Mouse (Mus musculus) thymus, postnatal 4 days (tissue): ENCODE data around the gene Sh3bgr.

ENCODE experiments used
- DNase-seq: peaks from one replicate; pipeline ENCODE4 v3.0.0; 2021

Gene Sh3bgr

DNA sequence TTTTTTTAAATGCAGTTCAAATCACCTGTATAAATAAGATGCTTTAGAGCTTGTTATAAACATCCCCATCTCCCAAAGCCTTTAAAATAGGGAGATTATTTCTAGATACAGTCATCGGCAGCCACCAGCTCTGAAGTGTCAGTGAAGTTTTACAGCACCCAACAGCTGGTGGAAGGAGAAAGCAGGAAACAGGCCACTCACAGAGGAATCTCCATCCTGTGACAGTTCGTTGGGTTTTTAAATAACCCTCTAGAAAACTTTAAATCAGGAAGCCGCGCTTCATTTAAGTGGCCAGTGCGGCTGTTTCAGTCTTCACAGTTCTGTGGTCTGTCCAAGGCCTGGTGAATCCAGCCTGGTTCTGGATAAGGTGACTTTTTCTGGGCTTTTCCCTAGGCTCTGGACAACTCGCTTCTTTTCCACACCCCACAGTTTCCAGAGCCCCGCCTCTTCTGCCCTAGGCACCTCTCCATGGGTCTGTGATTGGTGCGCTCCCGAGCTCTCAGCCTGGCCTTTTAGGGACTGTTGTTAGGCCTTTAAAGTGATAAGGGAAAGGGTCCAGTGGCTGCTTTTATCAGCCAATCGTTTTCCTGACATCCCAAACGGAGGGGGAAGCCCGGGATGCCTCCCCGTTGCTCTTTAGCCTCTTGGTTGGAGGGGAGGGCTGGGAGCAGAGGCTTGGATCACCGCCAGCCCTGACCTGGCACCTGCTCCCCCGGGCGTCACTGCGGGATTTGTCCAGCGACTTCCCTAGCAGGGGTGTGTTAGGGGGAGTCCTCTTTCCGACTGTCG lies at the start of gene Sh3bgr:
TSS of gene Sh3bgr (plus strand) at position 538 of the 789 bp plus-strand sequence.
- no peak for DNase-seq

DNA sequence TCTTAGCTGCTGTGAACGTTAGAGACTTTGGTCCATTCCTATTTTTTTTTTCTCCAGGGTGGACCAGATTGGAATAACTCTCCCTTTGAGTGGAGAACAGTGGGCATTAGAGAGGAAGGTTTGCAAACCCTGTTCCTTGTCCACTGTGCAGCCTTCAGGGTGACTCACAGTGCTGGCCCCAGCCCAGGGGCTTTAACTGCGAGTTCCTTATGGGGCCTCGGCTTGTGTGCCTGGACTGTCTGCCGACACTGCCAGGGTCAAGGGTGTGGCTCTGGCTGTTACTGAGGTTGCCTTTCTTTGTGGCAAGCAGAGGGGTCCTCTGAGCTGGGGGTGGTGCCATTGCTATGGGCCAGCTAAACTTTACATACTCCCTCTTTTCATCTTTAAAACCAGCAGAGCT lies 49.3 kb upstream of the Sh3bgr start:
- no peak for DNase-seq

DNA sequence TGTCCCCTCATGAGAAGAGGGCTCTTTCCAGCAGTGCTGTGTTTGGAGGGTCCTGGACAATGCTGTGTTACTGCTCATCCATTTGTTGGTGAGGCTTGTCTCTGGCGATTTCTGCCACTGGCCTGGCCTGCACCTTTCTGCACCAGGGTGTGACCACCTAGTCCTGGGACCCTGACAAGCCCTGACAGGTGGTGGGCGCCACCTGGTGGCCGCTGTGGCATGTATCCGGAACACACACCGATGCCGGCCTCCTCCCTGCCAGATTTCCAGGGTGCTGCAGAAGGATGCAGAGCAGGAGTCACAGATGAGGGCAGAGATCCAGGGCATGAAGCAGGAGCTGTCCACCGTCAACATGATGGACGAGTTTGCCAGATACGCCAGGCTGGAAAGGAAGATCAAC lies 48.7 kb upstream of the Sh3bgr start:
- peak; percentile 91 for DNase-seq

DNA sequence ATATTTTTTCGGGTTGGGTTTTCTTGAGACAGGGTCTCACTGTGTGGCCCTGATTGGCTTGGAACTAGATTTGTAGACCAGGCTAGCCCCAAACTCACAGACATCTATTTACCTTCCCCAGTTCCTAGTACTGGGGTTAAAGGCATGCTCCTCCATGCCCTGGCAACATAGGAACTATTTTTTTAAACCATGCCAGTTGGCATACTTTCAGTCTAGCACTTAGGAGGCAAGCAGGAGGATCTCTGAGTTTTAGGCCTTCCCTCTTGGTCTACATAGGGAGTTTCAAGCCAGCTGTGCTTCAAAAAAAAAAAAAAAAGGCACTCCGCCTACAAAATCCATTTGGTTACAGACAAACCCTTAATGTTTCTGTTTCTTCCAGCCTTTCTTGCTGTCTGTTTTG lies 45.8 kb upstream of the Sh3bgr start:
- DNase-seq: no peak

DNA sequence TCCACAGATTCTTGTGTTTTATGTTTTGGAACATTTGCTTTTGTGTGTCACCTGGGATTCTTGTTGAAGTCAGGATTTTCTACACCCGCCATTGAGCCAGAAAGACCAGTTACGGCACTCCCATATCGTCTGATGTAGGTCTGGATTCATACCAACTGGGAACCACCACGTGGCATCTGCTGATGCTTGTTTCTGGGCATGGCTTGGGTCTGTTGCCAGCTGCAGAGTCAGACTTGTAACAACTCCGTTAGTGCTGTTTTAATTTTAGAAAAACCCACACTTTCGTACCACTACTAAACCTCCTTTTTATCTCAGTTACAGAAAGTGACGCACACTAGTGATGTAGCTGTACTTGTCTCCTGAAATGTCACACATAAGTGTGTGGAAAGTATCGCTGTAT lies 44.2 kb upstream of the Sh3bgr start:
- DNase-seq: no peak

DNA sequence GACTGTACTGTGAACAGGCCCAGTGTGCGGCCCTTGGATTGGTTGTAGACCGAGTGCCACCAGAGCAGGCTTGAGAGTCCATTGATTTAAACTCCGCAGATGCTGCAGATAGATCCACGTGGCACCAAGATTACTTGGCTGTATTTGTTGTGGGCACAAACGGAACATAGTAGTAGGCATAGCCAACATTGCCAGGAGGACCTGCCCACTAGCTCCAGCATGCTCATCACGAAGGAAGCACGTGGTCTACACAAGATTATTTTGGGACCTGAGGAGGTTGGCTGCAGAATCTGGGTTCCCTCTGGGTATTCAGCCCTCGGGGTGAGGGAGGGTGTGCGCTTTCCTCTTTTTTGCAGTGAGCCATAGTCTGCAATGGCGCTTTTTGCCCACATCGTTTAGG lies 43.1 kb upstream of the Sh3bgr start:
- no peak for DNase-seq

DNA sequence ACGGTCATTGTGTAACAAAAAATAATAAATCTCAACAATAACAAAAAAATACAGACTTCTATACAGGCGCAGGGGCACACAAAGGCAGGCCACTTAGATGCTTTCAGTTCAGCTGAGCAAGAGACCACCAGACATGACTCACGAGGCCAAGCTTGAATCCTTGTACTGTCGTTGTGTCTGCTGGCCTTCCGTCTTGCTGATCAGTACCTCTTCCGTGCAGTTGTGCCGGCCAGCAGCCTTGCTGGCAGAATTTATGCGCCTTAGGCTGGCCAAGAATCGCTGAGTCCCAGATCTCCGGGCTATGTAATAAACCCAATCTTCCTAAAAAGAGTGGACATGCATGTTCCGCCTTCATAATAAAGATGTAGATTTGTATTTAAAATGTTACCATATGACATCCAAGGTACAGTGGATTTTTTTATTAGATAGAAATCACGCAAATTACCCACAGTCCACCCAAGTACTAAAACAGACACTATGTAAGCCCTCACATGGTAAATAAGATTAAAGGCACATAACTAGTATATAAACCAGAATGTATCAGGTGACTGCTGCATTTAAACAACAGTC lies 41.7 kb upstream of the Sh3bgr start:
- no peak for DNase-seq

DNA sequence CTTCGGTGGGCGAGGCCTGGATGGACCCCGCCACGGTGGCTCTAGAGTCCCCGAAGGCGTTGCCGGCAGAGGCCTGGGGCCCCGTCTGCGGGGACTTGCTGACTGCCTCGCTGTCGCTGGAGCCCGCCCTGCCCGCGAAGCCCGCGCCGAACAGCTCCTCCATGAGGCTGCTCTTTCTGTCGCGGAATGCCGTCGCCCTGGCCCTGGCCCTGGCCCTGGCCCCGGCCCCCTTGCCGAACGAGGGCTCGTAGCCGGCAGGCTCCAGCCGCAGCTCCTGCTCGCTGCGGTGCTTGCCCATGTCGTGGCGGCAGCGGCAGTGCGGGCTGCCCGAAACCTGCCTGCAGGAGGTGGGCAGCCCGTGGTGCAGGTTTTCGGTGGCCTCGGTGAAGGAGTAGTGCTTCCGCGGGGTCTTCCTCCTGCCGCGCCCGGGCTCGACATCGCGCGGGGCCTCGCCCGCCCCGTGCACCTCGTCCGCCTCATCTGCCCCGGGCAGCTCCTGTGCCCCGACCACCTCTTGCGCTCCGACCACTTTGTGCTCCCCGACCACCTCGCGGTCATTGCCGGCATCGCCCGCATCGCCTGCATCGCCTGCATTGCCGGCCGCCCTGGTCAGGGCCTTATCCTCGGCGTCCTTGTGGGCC lies 41.0 kb upstream of the Sh3bgr start:
- DNase-seq: peak; percentile 80

DNA sequence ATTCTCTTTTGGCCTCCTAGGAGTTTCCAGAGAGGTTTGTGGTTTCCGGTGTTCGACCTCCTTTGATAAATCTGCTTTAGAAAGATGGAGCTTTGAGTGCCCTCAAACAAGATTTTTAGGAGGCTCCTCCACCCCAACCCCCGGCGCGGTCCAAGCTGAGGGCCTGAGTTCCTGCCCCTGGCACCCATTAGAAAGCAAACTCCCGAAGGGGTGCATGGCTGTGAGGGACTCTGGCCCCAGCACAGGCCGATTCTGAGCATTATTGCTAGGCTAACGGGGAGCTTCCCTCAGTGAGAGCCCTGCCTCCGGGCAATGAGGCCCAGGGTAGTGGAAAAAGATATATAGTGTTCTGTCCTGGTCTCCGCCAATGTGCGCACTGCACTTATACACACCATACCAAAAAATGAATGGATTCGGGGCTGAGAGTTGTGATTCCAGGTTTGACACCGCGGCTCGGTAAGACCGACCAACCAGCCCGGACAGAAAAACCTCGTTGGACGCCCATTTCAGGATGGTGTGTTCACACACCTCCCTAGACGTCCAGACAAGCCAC lies 40.4 kb upstream of the Sh3bgr start:
- DNase-seq: peak; percentile 22

DNA sequence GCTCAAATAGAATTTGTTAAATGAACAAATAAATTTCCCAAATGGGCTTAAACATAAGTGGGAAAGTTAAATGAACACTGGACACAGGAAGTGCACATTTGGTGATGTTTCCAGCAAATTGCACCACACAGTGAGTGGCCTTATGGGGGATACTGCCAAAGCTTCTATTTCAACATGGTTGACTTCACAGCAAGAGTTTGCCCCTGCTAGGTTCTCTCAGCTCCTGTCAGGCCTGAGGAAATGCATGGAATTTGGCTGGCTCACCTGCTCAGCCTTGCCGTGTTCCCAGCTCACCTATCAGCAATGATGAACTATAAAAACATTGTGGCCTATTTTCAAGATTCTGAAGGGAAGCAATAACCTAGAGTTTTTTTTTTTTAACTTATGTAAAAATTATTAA lies 39.3 kb upstream of the Sh3bgr start:
- no peak for DNase-seq

DNA sequence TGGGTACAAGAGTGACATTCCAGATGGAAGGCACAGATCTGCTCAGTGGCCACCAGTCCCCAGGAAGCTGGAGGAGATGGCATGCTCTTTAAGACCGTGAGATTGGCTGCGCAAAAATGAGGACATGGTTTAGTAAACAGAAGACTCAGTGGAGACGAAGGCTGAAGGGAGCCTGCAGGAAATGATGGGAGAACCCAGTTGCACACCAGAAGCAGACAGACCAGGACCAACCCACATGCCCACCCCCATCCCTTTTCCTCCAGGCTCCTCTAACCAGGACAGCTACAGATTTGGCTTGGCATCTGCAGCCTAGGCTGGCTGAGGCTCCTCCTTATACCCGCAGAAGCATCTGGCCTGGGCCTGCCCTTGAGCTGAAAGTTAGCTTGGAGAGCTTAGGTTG lies 38.9 kb upstream of the Sh3bgr start:
- no peak for DNase-seq

DNA sequence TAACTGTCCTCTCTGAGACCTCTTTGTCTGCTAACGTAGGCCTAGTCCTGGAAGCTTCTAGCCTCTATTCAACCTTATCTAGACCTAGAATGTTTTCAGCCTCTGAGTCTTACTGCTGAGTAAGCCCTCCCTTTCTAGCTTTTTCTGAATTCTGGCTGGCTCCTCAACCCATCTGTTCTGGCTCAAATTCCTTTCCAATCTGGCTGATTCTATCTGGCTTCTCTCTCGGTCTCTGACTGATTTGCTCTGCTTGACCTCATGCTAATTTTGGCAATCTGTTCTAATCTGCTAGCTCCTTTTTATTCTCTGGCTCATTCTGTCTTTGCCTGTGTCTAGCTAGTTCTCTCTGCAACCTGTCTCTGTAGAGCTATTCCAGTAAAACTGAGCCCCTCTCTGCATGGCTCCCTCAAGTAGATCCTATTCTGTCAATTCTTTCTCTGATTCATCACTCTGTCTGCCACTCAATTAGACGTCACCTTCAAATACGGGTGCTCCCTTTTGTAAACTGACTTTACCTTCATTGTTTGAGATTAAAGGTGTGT lies 34.5 kb upstream of the Sh3bgr start:
- no peak for DNase-seq

DNA sequence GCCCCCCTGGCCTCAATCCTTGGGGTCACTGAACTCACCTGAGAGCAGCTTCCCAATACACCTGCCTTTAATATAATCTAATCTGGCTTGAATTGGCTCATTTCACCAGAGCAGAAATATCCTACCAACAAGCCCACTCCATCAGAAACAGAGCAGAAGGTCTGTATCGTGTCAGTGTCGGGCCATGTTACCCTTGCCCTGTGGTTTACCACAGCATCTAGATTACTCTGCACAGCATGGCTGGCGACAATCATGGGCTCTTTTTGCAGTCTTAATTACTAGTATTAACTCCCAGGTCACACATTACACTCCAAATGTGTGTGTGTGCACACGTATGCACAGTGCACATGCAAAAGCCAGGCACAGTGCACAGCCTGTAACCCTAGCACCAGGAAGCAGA lies 31.4 kb upstream of the Sh3bgr start:
- no peak for DNase-seq

DNA sequence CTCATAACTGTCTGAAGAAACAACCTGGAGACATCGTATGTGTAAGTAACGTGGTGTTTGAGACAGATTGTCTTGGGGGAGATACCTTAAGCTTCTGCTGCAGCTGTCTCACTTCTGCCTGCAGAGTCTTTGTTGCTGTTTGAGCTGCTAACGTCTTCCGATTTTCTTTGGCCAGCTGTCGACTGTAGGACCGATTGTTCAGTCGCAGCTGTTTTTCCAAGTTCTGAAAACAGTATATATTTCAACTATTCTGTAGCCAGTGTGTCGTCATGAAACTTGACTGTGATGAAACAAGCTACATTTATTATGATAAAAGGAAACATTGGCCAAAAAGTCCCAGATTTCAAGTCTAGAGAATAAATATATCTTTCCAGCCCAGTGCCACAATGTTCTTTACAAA lies 26.6 kb upstream of the Sh3bgr start:
- no peak for DNase-seq

DNA sequence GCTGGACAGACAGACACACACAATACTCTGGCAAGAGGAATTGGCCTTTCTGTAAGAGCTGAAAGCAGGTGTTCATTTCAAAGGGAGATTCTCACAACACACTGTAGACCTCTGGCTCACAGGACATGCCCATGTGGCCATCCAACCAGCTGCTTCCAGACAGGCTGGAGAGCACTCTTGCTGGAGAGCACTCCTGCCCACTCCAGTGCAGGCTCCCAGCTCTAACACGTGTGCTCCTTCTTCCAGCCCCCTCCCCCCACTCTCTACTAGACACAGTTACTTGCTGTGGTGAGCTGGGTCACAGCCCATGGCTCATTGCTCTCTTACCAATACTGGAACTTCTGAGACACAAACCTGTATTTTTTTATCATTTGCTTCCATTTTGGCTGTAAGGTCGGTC lies 24.9 kb upstream of the Sh3bgr start:
- no peak for DNase-seq

DNA sequence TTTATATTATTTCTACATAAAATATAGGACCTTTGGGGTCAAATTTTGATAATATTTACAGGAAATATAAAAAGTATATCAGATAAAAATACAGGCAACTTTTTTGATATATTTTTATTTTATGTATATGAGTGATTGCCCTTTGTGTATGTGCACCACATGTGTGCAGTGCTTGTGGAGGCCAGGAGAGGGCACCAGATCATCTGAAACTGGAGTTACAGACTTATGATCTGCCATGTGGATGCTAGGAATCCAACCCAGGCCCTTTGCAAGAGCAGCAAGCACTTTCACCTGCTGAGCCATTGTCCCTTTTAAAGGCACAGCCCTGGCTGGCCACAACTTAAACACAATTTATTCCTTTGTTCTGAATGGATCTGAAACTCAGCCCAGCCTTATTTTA lies 21.1 kb upstream of the Sh3bgr start:
- no peak for DNase-seq

DNA sequence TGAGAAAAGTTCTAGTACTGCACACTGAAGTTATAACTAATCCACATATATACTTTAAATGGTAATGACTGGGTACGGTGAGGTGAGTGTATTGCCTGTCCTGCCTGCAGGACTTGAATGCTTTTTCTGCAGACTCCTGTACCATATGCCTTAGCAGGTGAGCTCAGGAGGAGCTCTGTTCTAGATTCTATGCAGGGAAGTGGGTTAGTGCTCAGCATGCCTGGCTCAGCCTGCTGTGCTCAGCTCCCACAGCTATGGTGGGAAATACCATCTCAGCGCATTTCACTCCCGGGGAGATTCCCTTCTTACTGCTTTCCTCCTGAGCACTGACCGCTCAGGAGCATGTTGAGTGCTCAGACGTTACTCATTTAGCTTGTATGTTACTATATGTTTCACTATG lies 12.6 kb upstream of the Sh3bgr start:
- DNase-seq: no peak

DNA sequence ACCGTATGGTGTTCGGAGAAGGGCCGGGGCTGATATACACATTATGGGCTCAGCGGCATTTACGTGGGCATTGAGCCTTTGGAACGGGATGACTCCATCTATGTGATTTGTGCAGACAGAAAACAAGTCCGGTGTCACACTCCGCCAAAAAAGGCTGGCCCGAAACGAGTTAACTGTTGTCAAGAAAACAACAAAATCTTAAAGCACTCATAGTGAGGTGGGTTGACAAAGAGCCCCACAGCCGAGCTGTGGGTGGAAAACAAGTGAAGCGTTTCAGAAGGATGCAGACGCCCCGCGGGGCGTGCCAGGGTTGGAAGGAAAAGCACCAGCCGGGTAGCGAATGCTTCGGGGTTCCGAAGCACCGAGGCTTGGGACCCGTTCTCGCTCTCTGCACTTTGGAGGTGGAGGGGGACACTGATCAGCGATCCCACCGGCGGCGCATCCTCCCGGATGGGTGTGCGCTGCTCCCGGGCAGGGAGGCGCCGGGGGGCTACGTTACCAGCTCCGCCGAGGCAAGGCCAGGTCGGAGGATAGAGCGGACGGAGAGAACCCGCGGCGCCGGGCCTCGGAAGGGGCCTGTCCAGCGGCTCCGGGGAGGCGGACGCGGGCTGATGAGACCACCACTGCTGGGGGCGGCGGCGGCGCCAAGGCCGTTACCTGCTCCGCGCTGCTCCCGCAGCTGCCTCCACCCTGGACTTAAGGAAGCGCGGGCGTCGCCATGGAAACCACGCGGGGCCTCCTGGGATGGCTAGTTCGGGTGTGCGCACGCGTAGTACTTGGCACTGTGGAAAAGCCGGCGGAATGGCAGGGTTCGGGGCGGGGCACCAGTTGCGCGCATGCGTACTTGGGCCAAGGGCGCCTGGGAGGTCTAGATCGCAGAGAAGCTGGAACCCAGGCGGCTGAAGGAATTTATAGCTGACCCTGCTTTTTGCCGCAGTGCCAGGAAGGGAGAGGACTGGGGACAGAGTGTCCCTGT lies 8.4 kb upstream of the Sh3bgr start, which contains the start of gene Lca5l:
TSS of gene Lca5l (minus strand) at position 741 of the 976 bp plus-strand sequence.
- DNase-seq: peak; percentile 99

DNA sequence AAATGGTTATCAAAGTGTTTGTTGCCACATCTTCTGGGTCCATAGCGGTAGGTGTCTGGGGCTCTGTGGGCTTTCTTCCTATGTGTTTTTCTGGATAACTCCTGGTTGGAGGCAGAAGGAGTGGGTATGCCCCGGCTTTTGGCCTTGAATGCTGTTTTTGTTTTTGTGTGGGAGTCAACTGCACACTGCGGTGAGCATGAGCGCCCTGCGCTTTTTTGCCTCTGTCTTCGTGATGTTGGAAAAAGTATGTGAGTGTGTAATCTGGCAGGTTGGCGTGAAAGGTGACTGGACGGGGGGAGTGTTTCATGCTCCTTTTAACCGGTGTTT lies 415 bp downstream of the Sh3bgr start:
- DNase-seq: no peak

DNA sequence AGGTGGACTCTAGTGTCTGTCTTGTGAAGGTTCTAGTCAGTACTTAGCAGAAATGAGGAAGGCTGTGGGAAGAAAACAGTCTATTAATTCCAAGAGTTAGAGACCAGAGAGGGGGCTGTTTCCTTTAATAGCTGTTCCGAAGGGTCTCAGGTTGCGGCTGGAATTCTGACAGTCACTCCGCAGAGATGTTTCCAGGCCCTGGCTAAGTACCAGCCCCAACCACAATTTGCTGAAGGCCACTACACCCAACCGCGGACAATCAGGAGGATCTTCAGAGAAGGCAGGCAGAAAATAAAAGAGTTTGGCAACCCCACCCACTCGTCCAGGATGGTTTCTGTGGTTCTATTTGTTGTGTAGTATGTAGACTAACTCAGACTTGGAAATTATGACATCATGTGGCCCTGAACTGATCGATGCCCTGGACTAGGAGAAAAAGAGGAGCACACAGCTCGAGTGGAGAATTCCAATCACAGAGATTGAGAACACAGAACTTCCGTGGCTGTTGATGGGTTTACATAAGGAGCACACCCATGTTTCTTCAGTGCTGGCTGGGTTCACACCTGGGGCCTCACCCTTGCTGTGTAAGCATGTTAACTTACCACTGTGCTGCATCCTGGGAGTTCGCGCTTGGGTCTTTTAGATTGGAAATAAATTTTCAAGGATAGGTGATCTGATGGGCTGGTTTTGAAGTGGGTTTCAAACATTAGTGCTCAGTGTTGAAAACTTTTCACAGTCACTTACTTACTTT lies 1.4 kb downstream of the Sh3bgr start:
- DNase-seq: no peak

DNA sequence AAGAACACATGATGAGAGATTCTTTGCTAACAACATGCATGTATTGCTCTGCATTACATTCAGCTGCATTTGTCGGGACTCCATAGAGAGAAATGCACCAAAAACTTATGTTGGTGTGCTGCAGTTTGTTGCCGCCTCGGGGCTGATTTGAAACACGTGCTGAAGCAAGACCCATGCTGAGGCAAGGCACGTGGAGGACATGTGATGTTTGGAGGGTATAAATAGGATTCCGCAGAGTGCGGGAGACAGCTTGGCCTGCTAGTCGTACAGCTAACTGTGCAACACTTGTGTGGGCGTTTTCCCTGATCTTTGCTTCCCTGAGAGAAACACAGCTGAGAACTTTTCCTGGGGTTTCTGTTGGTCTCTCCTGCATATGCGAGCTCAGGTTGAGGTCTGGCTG lies 9.5 kb downstream of the Sh3bgr start:
- no peak for DNase-seq

DNA sequence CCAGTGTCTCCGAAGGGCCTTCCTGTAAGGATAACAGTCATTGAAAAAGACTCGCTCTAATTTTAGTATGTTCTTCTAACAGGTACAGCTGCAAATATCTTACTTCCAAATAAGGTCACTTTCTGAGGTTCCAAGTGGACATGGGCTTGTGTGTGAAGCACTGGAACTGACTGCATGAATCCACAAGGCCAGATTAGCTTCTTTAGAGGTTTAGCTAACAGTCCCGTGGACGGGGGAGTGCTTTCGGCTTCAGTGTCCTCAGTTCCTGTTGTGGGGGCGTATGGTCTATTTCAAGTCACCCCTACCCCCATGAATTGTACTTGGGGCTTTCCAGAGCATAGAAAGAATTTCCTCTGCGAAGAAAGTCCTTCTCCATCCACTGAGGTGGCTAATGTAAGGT lies 10.6 kb downstream of the Sh3bgr start:
- no peak for DNase-seq
